Mouse (Mus musculus) cerebellum, adult 11 months (tissue): ENCODE data around the gene Epop.

Experiments
- DNase-seq: peaks from one replicate; pipeline ENCODE4 v3.0.0; 2022

Epop gene

DNA sequence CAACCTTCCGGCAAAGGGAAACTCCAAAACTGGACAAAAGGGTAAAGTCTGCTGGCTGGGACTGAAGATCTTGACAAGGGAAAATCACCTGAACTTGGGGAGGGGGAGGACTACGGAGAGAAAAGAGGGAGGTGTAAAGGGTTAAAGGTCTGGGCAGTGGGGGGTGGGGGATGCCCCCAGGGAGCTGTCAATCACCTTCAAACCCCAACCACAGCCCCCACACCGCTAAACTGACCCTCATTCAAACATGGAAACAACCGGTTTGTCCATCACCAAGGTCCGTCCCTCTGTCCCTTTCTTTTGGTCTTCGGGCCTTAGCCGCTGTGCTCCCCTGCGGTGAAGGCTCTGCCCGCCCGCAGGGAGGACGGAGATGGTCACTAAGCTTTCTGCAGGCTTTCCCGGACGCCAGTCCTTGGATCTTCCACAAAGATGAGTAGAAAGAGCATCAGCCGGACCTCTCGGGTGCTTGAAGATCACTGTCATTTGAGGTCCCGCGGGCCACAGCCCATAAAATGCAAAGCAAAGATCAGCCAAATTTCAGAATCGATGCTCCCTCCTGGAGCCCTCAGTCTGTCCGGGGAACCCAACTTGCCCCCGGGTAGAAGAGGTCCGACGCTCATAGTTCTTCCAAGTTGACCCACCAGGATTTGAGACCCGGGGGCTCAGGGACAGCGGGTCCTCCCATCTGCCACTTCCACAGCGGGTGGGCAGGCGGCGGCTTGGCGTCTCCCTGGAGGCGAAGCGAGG lies 1.8 kb downstream of the Epop start:
- DNase-seq: no peak

DNA sequence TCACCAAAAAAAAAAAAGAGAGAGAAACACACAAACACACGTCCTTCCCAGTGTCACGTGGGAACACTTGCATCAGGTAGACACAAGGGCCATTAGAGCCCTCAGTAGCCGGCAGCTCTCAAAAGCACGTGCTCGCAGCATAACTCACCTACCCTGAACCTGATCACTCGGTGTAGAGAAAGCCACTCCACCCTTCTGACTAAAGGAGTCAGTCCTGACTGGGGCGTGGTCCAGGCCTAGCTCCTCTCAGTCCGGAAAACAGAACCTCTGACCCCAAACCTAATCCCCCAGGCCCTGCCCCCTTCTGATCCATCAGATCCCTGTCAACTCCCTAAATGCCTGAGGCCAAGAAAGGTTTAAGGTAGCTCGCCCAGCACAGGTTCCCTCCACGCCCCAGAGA lies 2.7 kb downstream of the Epop start:
- no peak for DNase-seq

GRCm38 (mm10) chr11:97626431-97626830 lies 3.1 kb downstream of the Epop start:
- no peak for DNase-seq

- no peak for DNase-seq
These were observed 4.0 kb downstream of the Epop start for GRCm38 (mm10) chr11:97625551-97625950.

DNA sequence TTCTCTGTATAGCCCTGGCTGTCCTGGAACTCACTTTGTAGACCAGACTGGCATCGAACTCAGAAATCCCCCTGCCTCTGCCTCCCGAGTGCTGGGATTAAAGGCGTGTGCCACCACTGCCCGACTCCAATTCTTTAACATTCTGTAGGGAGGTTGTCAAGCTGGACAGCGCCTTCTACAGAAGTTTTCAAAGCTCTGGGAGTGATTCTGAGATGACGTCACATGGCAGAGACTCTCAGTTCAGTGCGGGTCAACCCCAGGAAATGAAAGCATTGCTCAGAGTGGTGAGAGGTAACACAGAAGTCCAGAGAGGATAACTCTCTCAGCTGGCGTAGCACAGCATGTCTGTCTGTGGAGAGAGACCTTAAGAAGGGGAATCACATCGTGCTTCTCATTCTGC lies 6.3 kb downstream of the Epop start:
- DNase-seq: no peak

- peak; percentile 68 for DNase-seq
These were observed 7.1 kb downstream of the Epop start for GRCm38 (mm10) chr11:97622440-97622839.

DNA sequence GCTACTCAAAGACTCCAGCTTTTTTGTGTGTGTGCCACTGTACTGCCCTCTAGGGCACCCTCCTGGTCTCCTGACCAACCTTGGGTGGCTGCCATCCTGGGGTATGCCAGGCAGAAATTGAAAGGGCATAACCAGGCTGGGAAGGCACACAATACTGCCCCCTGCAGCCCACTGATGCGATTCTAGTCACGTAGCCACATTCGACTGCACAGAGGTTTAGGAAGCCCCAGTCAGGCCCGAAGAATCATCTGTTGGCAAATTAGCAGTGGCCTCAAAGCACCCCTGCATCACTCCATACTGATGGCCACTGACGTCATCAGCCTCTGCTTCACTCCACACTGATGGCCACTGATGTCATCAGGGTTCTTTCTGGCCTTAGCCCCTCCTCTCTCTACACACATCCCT lies 10.1 kb downstream of the Epop start:
- peak; percentile 73 for DNase-seq

DNA sequence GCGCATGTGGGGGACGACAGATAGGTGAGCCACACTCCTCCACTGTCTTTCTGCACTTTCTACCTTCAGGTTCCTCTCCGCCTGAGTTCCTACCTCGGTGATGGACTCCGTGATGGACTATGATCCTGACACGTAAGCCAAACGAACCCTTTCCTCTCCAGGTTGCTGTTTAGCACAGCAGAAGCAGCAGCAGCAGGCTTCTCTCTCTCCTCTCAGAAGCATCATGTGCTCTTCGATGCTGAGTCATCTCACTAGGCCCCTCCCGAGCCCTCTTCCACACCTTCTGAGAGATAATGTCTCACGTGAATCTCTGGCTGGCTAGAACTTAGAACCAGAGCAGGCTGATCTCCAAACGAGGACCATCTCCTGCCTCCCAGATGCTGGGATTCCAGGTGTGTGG lies 11.1 kb downstream of the Epop start:
- no peak for DNase-seq

DNA sequence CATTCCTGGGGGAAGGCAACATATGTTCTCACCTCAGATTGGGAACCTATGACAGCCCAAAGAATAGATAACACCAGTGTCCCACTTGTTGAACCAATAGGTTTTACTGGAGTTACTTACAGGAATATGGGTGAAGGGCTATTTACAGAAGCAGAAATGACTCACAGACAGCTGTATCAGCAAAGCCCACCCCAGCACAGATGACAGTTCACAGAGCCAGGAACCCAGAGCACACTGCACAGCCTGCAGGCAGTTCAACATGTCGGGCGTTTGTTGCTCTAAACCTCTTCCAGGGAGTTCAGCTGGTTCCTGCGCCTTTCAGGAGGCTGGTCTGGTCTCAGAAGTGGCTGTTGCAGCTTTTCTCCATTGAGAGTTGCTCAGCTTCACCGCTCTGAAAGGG lies 14.2 kb downstream of the Epop start:
- no peak for DNase-seq

DNA sequence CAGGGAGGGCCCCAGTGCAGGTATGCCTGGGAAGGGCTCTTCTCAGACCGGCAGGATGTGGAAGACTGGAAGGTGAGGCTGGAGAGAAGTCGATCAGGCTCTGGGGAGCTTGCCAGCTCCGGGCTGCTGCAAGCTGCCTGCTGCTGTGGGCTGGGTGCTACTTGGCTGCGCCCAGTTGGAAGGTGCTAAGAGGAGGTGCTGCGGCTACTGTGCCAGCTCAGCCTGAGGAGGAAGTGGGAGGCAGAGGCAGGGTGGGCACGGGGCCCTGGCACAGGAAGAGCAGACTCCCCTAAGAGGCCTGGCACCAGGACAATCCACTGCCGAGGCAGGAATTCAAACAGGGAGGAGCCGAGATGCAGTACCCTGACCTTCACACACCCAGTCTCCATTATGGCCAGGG lies 18.4 kb downstream of the Epop start:
- DNase-seq: no peak

GRCm38 (mm10) chr11:97609743-97610142 lies 19.8 kb downstream of the Epop start:
- no peak for DNase-seq

GRCm38 (mm10) chr11:97608933-97609332 lies 20.6 kb downstream of the Epop start:
- no peak for DNase-seq

- DNase-seq: no peak
These were observed 22.3 kb downstream of the Epop start for GRCm38 (mm10) chr11:97607056-97607725.

GRCm38 (mm10) chr11:97603891-97604290 lies 25.6 kb downstream of the Epop start:
- DNase-seq: no peak

DNA sequence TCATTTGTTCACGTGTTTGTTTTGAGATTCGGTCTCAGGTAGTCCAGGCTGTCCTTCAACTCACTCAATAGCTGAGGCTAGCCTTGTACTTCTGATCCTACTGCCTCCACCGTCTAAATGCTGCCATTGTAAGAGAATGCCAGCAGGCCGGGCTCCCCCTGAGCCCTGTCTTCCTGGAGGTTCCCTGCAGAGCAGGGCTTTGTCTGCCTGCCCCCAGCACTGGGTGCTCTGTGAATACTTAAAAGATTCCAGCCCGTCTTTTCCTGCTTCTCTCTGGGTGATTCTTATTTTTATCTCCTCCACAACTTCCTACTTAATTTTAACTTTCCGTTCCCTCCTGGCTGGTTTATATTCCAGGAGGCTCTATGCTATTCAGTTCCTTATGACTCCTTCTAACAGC lies 27.3 kb downstream of the Epop start:
- DNase-seq: no peak

DNA sequence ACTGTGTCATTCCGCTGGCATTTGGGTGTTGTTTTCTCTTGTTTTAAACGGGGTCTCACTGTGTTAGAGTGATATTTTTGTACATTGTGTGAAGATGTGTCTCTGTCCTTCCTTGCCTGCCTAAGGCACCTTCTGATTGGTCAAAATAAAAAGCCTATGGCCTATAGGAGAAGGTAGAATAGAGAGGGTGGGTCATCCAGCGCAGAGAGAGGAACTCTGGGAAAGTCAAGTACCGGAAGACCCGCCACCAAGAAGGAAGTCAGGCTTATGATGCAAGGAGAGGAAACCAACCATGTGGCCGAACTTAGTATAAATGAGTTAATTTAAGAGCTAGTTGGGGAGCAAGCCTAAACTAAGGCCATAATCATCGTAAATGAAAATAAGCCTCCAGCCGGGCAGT lies 30.4 kb downstream of the Epop start:
- DNase-seq: no peak

DNA sequence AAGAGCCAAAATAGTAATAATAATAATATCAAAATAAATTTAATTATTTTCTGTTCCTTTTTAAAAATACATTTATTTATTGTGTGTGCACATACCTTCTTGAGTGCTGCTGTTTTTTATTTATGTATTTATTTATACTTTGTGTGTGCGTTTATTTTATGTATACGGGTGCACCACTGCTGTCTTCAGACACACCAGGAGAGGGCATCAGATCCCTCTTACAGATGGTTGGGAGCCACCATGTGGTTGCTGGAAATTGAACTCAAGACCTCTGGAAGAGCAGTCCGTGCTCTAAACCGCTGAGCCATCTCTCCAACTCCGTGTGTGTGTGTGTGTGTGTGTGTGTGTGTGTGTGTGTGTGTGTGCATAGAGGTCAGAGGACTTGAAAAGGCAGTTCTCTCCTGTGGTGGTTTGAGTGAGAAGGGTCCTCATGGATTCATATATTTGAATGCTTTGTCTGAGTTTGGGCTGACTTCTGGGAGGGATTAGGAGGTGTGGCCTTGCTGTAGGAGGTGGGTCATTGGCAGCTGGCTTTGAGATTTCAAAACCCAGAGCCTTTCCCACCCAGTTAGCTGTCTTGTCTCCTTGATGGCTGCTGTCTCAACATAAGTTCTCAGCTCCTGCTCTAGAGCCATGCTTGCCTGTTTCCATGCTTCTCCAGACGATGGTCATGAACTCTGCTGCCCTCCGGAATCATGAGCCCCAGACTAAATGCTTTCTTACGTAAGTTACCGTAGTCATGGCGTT lies 31.4 kb downstream of the Epop start:
- no peak for DNase-seq

GRCm38 (mm10) chr11:97594136-97594535 lies 35.4 kb downstream of the Epop start:
- DNase-seq: no peak

- DNase-seq: no peak
These were observed 37.6 kb downstream of the Epop start for GRCm38 (mm10) chr11:97591910-97592309.

DNA sequence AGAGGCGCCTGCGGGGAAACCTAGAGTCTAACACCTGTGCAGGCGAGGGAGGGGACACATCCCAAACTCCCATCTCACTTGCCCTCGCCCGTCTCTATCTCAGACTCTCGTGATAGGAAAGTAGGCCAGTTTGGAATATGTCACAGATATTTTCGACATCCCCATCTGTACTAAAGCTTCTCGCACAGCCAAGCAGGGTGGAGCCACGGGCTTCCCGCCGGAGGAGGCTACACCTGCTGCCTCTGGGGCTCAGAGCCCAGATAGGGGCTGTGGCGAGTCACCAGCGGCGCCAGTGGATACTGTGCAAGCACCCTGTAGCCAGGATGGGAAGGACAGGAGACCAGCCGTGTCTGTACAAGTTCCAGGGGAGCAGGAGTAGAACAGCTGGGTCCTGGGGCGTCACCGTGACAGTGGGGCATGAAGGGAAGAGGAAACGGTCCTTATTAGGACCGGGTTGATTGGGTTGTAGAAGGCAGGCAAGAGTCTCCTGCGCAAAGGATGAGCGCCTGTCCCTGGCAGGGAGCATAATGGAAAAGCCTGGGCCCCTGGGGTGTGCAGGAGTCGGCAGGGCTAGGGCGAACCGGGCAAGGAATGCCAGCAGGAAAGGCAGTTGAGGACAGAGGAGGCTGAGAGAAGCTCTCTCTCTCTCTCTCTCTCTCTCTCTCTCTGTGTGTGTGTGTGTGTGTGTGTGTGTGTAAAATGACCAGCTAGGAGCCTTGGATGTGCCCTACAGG lies 39.1 kb downstream of the Epop start:
- DNase-seq: peak; percentile 40

- no peak for DNase-seq
These were observed 40.3 kb downstream of the Epop start for GRCm38 (mm10) chr11:97589216-97589615.

DNA sequence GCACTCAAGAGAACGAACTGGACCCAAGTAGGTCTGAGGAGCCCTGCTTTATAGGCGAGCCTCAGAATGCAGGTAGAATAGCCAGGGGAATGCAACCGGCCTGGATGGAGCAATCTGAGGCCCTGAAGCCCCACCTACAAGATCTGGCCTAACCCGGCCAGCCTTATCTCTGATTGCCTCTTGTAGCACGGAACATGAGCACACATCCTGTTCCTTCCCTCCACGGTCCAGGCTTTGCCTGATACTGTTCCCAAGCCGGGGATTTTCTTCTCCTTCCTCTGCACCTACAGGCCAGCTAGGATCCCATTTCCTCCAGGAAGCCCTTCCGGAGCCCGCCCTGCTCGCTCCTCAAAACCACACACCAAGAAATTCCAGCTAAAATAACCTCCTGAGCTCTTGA lies 43.6 kb downstream of the Epop start:
- DNase-seq: no peak

DNA sequence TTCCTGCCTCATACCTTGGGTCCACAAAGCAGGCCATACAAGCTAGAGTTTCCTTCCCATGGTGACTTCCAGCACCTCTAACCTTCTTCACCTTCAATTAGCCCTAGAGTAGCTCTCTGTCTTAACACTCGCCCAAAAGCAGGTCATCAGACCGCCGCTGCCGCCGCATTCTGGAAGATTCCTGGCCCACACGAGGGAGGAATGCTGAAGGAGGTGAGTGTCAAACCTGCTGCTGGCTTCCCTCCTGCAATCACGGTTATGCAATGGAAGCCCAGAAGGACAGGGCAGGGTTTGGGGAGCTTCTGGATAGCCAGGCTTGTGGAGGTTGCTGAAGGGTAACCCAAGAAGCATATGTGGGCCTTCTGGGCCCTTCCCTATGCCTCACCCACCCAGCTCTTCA lies 45.0 kb downstream of the Epop start:
- no peak for DNase-seq
